Mouse (Mus musculus): ENCODE data around the gene Hsd11b2.
A peak's percentile ranks its signal among the peaks of the same experiment; 100 is the strongest.

The Hsd11b2 gene

GRCm38 (mm10) chr8:105522890-105523289 is 4.3 kb downstream of the Hsd11b2 start:
- no peak for DNase-seq (ENCODE audit: low spot score in 2 of 2)

GRCm38 (mm10) chr8:105527110-105527509 is 8.6 kb downstream of the Hsd11b2 start:
- DNase-seq (ENCODE audit: low spot score in 2 of 2), result no peak

- no peak for DNase-seq (ENCODE audit: low spot score in 2 of 2)
These were observed 9.7 kb downstream of the Hsd11b2 start for GRCm38 (mm10) chr8:105528206-105528605.

GRCm38 (mm10) chr8:105529271-105529670 is 10.7 kb downstream of the Hsd11b2 start:
- no peak for DNase-seq (ENCODE audit: low spot score in 2 of 2)

- DNase-seq (ENCODE audit: low spot score in 2 of 2), result no peak
These were observed 13.2 kb downstream of the Hsd11b2 start for GRCm38 (mm10) chr8:105531774-105532173.

GRCm38 (mm10) chr8:105533439-105533838 is 14.9 kb downstream of the Hsd11b2 start:
- DNase-seq (ENCODE audit: low spot score in 2 of 2), result no peak

- peak; percentile 43 to 55 for DNase-seq (ENCODE audit: low spot score in 2 of 2)
These were observed 15.4 kb downstream of the Hsd11b2 start for GRCm38 (mm10) chr8:105533892-105534329.

- DNase-seq (ENCODE audit: low spot score in 2 of 2), result no peak
These were observed 18.0 kb downstream of the Hsd11b2 start for GRCm38 (mm10) chr8:105536546-105536945.

- DNase-seq (ENCODE audit: low spot score in 2 of 2), result no peak
These were observed 18.6 kb downstream of the Hsd11b2 start for GRCm38 (mm10) chr8:105537011-105537677.

GRCm38 (mm10) chr8:105538940-105539339 is 20.4 kb downstream of the Hsd11b2 start:
- no peak for DNase-seq (ENCODE audit: low spot score in 2 of 2)

- DNase-seq (ENCODE audit: low spot score in 2 of 2), result no peak
These were observed 23.6 kb downstream of the Hsd11b2 start for GRCm38 (mm10) chr8:105542032-105542656.

- no peak for DNase-seq (ENCODE audit: low spot score in 2 of 2)
These were observed 24.3 kb downstream of the Hsd11b2 start for GRCm38 (mm10) chr8:105542808-105543207.

GRCm38 (mm10) chr8:105543703-105544102 is 25.1 kb downstream of the Hsd11b2 start:
- no peak for DNase-seq (ENCODE audit: low spot score in 2 of 2)

- no peak for DNase-seq (ENCODE audit: low spot score in 2 of 2)
These were observed 26.1 kb downstream of the Hsd11b2 start for GRCm38 (mm10) chr8:105544544-105545205.

GRCm38 (mm10) chr8:105545249-105545648 is 26.7 kb downstream of the Hsd11b2 start:
- DNase-seq (ENCODE audit: low spot score in 2 of 2), result no peak

GRCm38 (mm10) chr8:105546384-105547350 is 28.1 kb downstream of the Hsd11b2 start:
- DNase-seq (ENCODE audit: low spot score in 2 of 2), result no peak

- DNase-seq (ENCODE audit: low spot score in 2 of 2), result no peak
These were observed 31.0 kb downstream of the Hsd11b2 start for GRCm38 (mm10) chr8:105549506-105549905.

- DNase-seq (ENCODE audit: low spot score in 2 of 2), result no peak
These were observed 31.5 kb downstream of the Hsd11b2 start for GRCm38 (mm10) chr8:105550083-105550482.

- DNase-seq (ENCODE audit: low spot score in 2 of 2), result no peak
These were observed 33.5 kb downstream of the Hsd11b2 start for GRCm38 (mm10) chr8:105552032-105552431.

- no peak for DNase-seq (ENCODE audit: low spot score in 2 of 2)
These were observed 34.3 kb downstream of the Hsd11b2 start for GRCm38 (mm10) chr8:105552824-105553223.

- DNase-seq (ENCODE audit: low spot score in 2 of 2), result peak in 1 of 2 experiments; percentile 29
These were observed 35.5 kb downstream of the Hsd11b2 start for GRCm38 (mm10) chr8:105554087-105554486.

GRCm38 (mm10) chr8:105555230-105555629 is 36.7 kb downstream of the Hsd11b2 start:
- no peak for DNase-seq (ENCODE audit: low spot score in 2 of 2)
